Mouse (Mus musculus) T-helper 1 cell (primary cell): ENCODE data around the gene Slc25a38.

Experiments used
- in situ Hi-C: fragments of 300-600 bp; cut with MboI, MseI; formaldehyde crosslinking; loops from one replicate; pipeline ENCODE4 v1.15.1; 2025; ENCODE audit warnings: high pct_unique_total_duplicates

Gene Slc25a38

GRCm38 (mm10) chr9:120135454-120135853, 25.3 kb downstream of the Slc25a38 start:
- in situ Hi-C loops, result loop anchor here (10.0 kb wide), 1 partner anchor 61 kb away; no protein-coding TSS in a partner anchor

- in situ Hi-C loops, result loop anchor here (10.0 kb wide), 1 partner anchor 1046 kb away; the partner anchor contains the start of gene Plcd1
Observed at GRCm38 (mm10) chr9:120140652-120141051, 30.5 kb downstream of the Slc25a38 start.

GRCm38 (mm10) chr9:120144474-120144873, 34.3 kb downstream of the Slc25a38 start:
- in situ Hi-C loops, result loop anchor here (10.0 kb wide), 1 partner anchor 1050 kb away; the partner anchor contains the start of gene Plcd1

GRCm38 (mm10) chr9:120149222-120149828, 39.2 kb downstream of the Slc25a38 start, which contains the start of gene Mobp:
Mobp (plus strand) TSS chr9:120149707.
- in situ Hi-C loops, result loop anchor here (10.0 kb wide), 1 partner anchor 1055 kb away; the partner anchor contains the start of gene Plcd1

GRCm38 (mm10) chr9:120151152-120151551, 41.0 kb downstream of the Slc25a38 start:
- in situ Hi-C loops, result no loop called here

- in situ Hi-C loops, result no loop called here
Observed at GRCm38 (mm10) chr9:120151906-120152399, 41.8 kb downstream of the Slc25a38 start.

GRCm38 (mm10) chr9:120158047-120158446, 47.9 kb downstream of the Slc25a38 start:
- in situ Hi-C loops, result no loop called here

- in situ Hi-C loops, result no loop called here
Observed at GRCm38 (mm10) chr9:120163862-120164261, 53.7 kb downstream of the Slc25a38 start.

GRCm38 (mm10) chr9:120167826-120168225, 57.7 kb downstream of the Slc25a38 start:
- in situ Hi-C loops, result no loop called here

- in situ Hi-C loops, result no loop called here
Observed at GRCm38 (mm10) chr9:120171295-120171694, 61.1 kb downstream of the Slc25a38 start.
